In the genomic region with DNA sequence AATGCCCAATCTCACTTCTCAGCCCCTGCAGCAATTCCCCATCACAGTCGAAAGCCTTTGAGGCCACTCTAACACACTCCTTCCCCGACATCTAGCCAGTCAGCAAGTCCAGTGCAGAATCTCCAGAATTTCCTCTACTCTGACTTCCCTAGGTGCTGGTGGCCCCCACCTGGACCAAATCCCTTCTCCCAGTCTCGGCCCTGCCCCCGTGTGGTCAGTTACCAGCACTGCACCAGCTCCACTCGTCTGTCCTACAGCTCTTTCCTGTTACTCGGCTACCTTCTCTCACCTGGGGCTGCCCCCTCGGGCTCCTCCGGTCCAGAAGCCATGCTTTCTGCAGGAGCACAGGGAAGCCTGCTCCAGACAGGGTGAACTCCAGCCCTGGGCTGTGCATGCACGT, we compare ENCODE assay signal across 10 mouse cellular contexts. TPM values are rescaled to one million over a fixed set of nuclear protein-coding genes. Genes with fewer than 3 reads are reported as not detected.
DNase-seq lines count a peak whose midpoint lies in the region; ATAC-seq and TF ChIP-seq lines count a peak whose summit lies in the region.
"Had no signal": no experiment of that assay in that cellular context is flagged by ENCODE, and none has a peak within 500 bp of the region (broad histone marks: within the 10 kb centered on the region; RNA-seq: fewer than 3 reads in every experiment).

No protein-coding gene starts in this region.

- no peaks in the 10 kb centered on the region for H3K36me3 ChIP-seq in intestine, embryonic 14.5 days (ENCODE audit: control insufficient read depth, insufficient read depth, low read length)
- no peaks in the 10 kb centered on the region for H3K36me3 ChIP-seq in intestine, embryonic 16.5 days (ENCODE audit: control insufficient read depth, insufficient read depth, low read length)
- H3K36me3 ChIP-seq in ES-Bruce4 (ENCODE audit: control insufficient read depth, insufficient read depth, low read length, poor library complexity, severe bottlenecking) = no peaks in the 10 kb centered on the region
- no peaks in the 10 kb centered on the region for H3K36me3 ChIP-seq in neural tube, embryonic 15.5 days

- TF ChIP-seq EP300 in ES-Bruce4 (IDR thresholded peaks at IDR 0.05; ENCODE audit: insufficient read depth, low read depth, low read length) = no peak

- WGBS in intestine, embryonic 14.5 days = 21% methylated on average over 9 of the region's 9 CpGs
- 21% methylated on average over 9 of the region's 9 CpGs for WGBS in intestine, embryonic 16.5 days
- 24% methylated on average over 9 of the region's 9 CpGs for WGBS in neural tube, embryonic 15.5 days

- no peaks in the 10 kb centered on the region for H3K9me3 ChIP-seq in intestine, embryonic 14.5 days (ENCODE audit: control insufficient read depth, low read length)
- H3K9me3 ChIP-seq in intestine, embryonic 16.5 days (ENCODE audit: control insufficient read depth, low read length) = no peaks in the 10 kb centered on the region
- no peaks in the 10 kb centered on the region for H3K9me3 ChIP-seq in ES-Bruce4 (replicated peaks; ENCODE audit: control insufficient read depth, insufficient read depth, low read length, poor library complexity, severe bottlenecking)
- no peaks in the 10 kb centered on the region for H3K9me3 ChIP-seq in neural tube, embryonic 15.5 days (replicated peaks)

- no peak overlapping the region for H3K27ac ChIP-seq in intestine, embryonic 14.5 days (ENCODE audit: low read depth)
- H3K27ac ChIP-seq in intestine, embryonic 16.5 days (ENCODE audit: low read length) = no peak overlapping the region
- H3K27ac ChIP-seq in ES-Bruce4 (ENCODE audit: insufficient read depth, low read length) = no peak overlapping the region
- no peak overlapping the region for H3K27ac ChIP-seq in neural tube, embryonic 15.5 days (replicated peaks)

- TF ChIP-seq CTCF in ES-Bruce4 (IDR thresholded peaks at IDR 0.05; ENCODE audit: low read depth, low read length) = peak; percentile 88

- H3K4me1 ChIP-seq in intestine, embryonic 14.5 days (replicated peaks; ENCODE audit: control insufficient read depth, insufficient read depth, low read length) = no peaks in the 10 kb centered on the region
- H3K4me1 ChIP-seq in intestine, embryonic 16.5 days (ENCODE audit: control insufficient read depth, insufficient read depth, low read length) = no peaks in the 10 kb centered on the region
- peaks cover 11% of the 10 kb centered on the region for H3K4me1 ChIP-seq in ES-Bruce4 (ENCODE audit: control insufficient read depth, insufficient read depth, low read length)
- no peaks in the 10 kb centered on the region for H3K4me1 ChIP-seq in neural tube, embryonic 15.5 days

- H3K27me3 ChIP-seq in intestine, embryonic 14.5 days (replicated peaks; ENCODE audit: control insufficient read depth, insufficient read depth, low read length) = no peaks in the 10 kb centered on the region
- H3K27me3 ChIP-seq in intestine, embryonic 16.5 days (replicated peaks; ENCODE audit: control insufficient read depth, insufficient read depth, low read length) = no peaks in the 10 kb centered on the region; the same call in 1 of the 2 replicates
- no peaks in the 10 kb centered on the region for H3K27me3 ChIP-seq in ES-Bruce4 (ENCODE audit: control insufficient read depth, insufficient read depth, low read length, poor library complexity, severe bottlenecking)
- H3K27me3 ChIP-seq in neural tube, embryonic 15.5 days (replicated peaks) = peaks cover 25% of the 10 kb centered on the region

- peak; percentile 68 for DNase-seq in intestine, embryonic 14.5 days (ENCODE audit: low spot score)
- peak; percentile 31 for DNase-seq in adipocyte (ENCODE audit: low spot score)
- DNase-seq in forelimb bud, embryonic 11.5 days (ENCODE audit: low read depth, low spot score) = peak; percentile 19
- DNase-seq in right cerebral cortex, postnatal 14 days = no peak

- no peak overlapping the region for H3K4me3 ChIP-seq in intestine, embryonic 14.5 days (ENCODE audit: low read depth, low read length)
- H3K4me3 ChIP-seq in intestine, embryonic 16.5 days (ENCODE audit: low read length) = no peak overlapping the region
- H3K4me3 ChIP-seq in ES-Bruce4 (ENCODE audit: low read depth, low read length) = no peak overlapping the region
- no peak overlapping the region for H3K4me3 ChIP-seq in neural tube, embryonic 15.5 days (replicated peaks)

- no peak for ATAC-seq in intestine, embryonic 14.5 days (replicated peaks; ENCODE audit: low FRiP score, low TSS enrichment, low read depth)
- no peak for ATAC-seq in intestine, embryonic 16.5 days
- peak; percentile 83 for ATAC-seq in megakaryocyte progenitor cell, adult 5-6 weeks (replicated peaks; ENCODE audit: poor library complexity)
- no peak for ATAC-seq in neural tube, embryonic 15.5 days (ENCODE audit: low FRiP score)

- no peak overlapping the region for H3K4me2 ChIP-seq in intestine, embryonic 14.5 days (ENCODE audit: low read length)
- H3K4me2 ChIP-seq in intestine, embryonic 16.5 days (ENCODE audit: low read depth, low read length) = no peak overlapping the region
- H3K4me2 ChIP-seq in neural tube, embryonic 15.5 days = no peak overlapping the region

- TF ChIP-seq POLR2A in ES-Bruce4 (IDR thresholded peaks at IDR 0.05; ENCODE audit: insufficient read depth, low read length) = no peak

- no peak overlapping the region for H3K9ac ChIP-seq in intestine, embryonic 14.5 days (ENCODE audit: low read length)
- no peak overlapping the region for H3K9ac ChIP-seq in intestine, embryonic 16.5 days (ENCODE audit: low read depth, low read length)
- no peak overlapping the region for H3K9ac ChIP-seq in ES-Bruce4 (ENCODE audit: low read depth, poor library complexity, severe bottlenecking)
- H3K9ac ChIP-seq in neural tube, embryonic 15.5 days (replicated peaks) = no peak overlapping the region

RNA-seq across cellular contexts. Expression of a gene that starts 46.8 kb away (rescaled TPM):
- polyA plus RNA-seq in intestine, embryonic 14.5 days (2014; fragmentation: Nextera tagmentation; extraction: Ambion mirVana) = 0.19 and 0.20 TPM in 2 replicates
- polyA plus RNA-seq in intestine, embryonic 16.5 days (2015; fragmentation: Nextera tagmentation; extraction: Ambion mirVana) = 0.11 and 0.12 TPM in 2 replicates
- polyA plus RNA-seq in ES-Bruce4 (2011; ENCODE audit: insufficient read depth, insufficient read length, low read depth, missing spikeins) = 2.3 and 2.8 TPM in 2 replicates
- not detected in 2 replicates for total RNA-seq in megakaryocyte progenitor cell, adult 5-6 weeks (2015)
- not detected in 2 replicates for total RNA-seq in megakaryocyte progenitor cell, adult 5-6 weeks (2017)
- polyA plus RNA-seq in neural tube, embryonic 15.5 days (2015; fragmentation: Nextera tagmentation; extraction: Ambion mirVana) = 0.04 and 0.17 TPM in 2 replicates

RNA-seq across cellular contexts. Expression of a gene that starts 49.0 kb away (rescaled TPM):
- polyA plus RNA-seq in intestine, embryonic 14.5 days (2014; fragmentation: Nextera tagmentation; extraction: Ambion mirVana) = 32.7 and 37.4 TPM in 2 replicates
- polyA plus RNA-seq in intestine, embryonic 16.5 days (2015; fragmentation: Nextera tagmentation; extraction: Ambion mirVana) = 29.3 and 30.1 TPM in 2 replicates
- polyA plus RNA-seq in ES-Bruce4 (2011; ENCODE audit: insufficient read depth, insufficient read length, low read depth, missing spikeins) = 11.9 and 15.4 TPM in 2 replicates
- total RNA-seq in megakaryocyte progenitor cell, adult 5-6 weeks (2015) = 9.9 and 11.9 TPM in 2 replicates
- total RNA-seq in megakaryocyte progenitor cell, adult 5-6 weeks (2017) = 9.1 and 13.0 TPM in 2 replicates
- 41.9 and 43.2 TPM in 2 replicates for polyA plus RNA-seq in neural tube, embryonic 15.5 days (2015; fragmentation: Nextera tagmentation; extraction: Ambion mirVana)

RNA-seq across cellular contexts. Expression of a gene that starts 50.7 kb away (rescaled TPM):
- not detected in 2 replicates for polyA plus RNA-seq in intestine, embryonic 14.5 days (2014; fragmentation: Nextera tagmentation; extraction: Ambion mirVana)
- not detected in 2 replicates for polyA plus RNA-seq in intestine, embryonic 16.5 days (2015; fragmentation: Nextera tagmentation; extraction: Ambion mirVana)
- not detected in 2 replicates for polyA plus RNA-seq in ES-Bruce4 (2011; ENCODE audit: insufficient read depth, insufficient read length, low read depth, missing spikeins)
- total RNA-seq in megakaryocyte progenitor cell, adult 5-6 weeks (2015) = not detected in 2 replicates
- not detected in 2 replicates for total RNA-seq in megakaryocyte progenitor cell, adult 5-6 weeks (2017)
- polyA plus RNA-seq in neural tube, embryonic 15.5 days (2015; fragmentation: Nextera tagmentation; extraction: Ambion mirVana) = not detected in 2 replicates
- polyA plus RNA-seq: lung, embryonic 16.5 days; stomach, embryonic 16.5 days had no signal
